Mouse (Mus musculus) heart, embryonic 13.5 days (tissue): Measurements from ENCODE around the gene Uggt2. TPM values are rescaled to one million over a fixed set of nuclear protein-coding genes. Genes with fewer than 3 reads are reported as not detected.
"Not testable (repeated sequence)": the region's sequence is repeated elsewhere in the genome, so short reads cannot be mapped to it uniquely, and the experiment has no call there.

Source experiments
- ATAC-seq: fragments of 200-750 bp; cut with Nextera tagmentation; 2 replicates; pipeline ENCODE4 v1.8.0; 2017; ENCODE audit warnings: moderate TSS enrichment; ENCODE audit not compliant: insufficient number of reproducible peaks, low FRiP score, low TSS enrichment; ENCODE audit errors: extremely low read depth
- H3K27ac ChIP-seq: fragments of 300-500 bp; sonication (generic); replicated peaks from 2 replicates; pipeline ENCODE4 v1.5.1; 2015; ENCODE audit warnings: moderate library complexity, mild to moderate bottlenecking, inconsistent platforms
- H3K27me3 ChIP-seq: fragments of 300-500 bp; sonication (generic); replicated peaks from 2 replicates; pipeline ENCODE4 v1.6.1; 2015; ENCODE audit warnings: mild to moderate bottlenecking, inconsistent platforms
- H3K36me3 ChIP-seq: fragments of 300-500 bp; sonication (generic); 2 replicates; pipeline ENCODE4 v1.6.1; 2015; ENCODE audit warnings: mild to moderate bottlenecking, inconsistent platforms
- H3K4me1 ChIP-seq: fragments of 300-500 bp; sonication (generic); 2 replicates; pipeline ENCODE4 v1.6.1; 2015; ENCODE audit warnings: inconsistent platforms
- H3K4me2 ChIP-seq: fragments of 300-500 bp; sonication (generic); 2 replicates; pipeline ENCODE4 v1.6.1; 2015; ENCODE audit warnings: inconsistent platforms, mild to moderate bottlenecking, moderate library complexity
- H3K4me3 ChIP-seq: fragments of 300-500 bp; sonication (generic); 2 replicates; pipeline ENCODE4 v1.5.1; 2015; ENCODE audit warnings: moderate library complexity, mild to moderate bottlenecking, inconsistent platforms
- H3K9ac ChIP-seq: fragments of 300-500 bp; sonication (generic); 2 replicates; pipeline ENCODE4 v1.6.1; 2015; ENCODE audit warnings: inconsistent platforms, mild to moderate bottlenecking, moderate library complexity
- H3K9me3 ChIP-seq: fragments of 300-500 bp; sonication (generic); 2 replicates; pipeline ENCODE4 v1.6.1; 2016; ENCODE audit warnings: inconsistent platforms
- WGBS: fragments of 180-500 bp; shearing (Covaris S2); methylation state at CpG from one replicate; pipeline ENCODE4 v1.1.7; 2015; ENCODE audit warnings: mixed read lengths; 5-methylcytosine and 5-hydroxymethylcytosine counted together
- polyA plus RNA-seq: library from polyadenylated mRNA; unstranded; fragments of >200 nt; fragmentation: Nextera tagmentation; extraction: Ambion mirVana; gene quantifications from 2 replicates; pipeline ENCODE4 v1.2.1, GENCODE M21; 2015

Uggt2 gene
- polyA plus RNA-seq, 1 experiment from 2014 or later = 7.2 TPM

DNA sequence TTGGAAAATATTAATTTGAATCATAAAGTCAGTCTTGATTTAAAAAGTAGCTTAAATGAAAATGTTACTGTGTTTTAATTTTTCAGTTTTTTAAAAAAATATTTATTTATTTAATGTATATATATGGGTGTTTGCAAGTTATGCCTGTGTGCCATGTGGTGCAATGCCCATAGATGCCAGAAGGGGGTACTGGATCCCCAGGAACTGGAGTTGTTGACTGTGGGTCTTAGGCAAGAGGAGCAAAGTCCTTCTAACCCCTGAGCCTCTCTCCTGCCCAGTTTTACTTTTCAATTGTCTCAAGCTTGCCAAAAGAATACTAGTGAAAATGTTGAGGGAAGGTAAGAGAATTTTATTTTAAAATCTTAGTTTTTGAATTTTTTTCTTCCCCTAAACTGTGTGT is 95.9 kb downstream of the Uggt2 start:
- H3K4me3 ChIP-seq = no peak overlapping the region

DNA sequence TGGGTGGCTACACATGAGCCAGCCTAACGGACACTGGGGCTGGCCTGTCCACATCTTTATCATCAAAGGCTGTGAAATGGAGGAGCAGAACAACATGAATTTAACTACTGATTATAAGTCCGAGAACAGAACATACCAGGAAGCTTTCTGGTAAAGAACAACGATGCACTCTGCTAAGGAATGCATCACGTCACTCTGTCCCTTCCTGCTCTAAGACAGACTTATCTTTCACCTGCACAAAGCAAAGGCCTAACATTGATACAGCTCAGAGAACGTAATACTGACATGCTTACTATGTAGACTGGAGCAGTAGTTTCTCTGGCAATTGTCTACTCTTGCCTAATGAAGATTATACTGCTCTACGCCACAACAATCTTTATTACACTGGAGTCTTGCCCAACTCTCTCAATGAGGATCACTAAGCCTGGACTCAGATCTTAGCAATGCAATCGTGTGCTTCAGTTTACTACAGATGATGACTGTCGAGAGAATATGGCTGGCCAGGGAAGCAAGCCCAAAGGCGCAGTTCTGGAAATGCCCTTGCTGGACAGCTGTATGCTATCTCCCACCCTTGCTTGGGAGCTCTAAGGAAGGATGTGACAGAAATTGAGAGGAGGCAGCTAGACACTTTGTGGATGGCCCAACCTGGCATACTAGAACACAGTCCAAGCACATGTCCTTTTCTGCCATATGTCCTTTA is 103.9 kb downstream of the Uggt2 start:
- Histone ChIP-seq H3K4me2 (no peak overlapping the region), H3K4me3 (no peak overlapping the region), H3K9me3 (no peaks in the 10 kb centered on the region), H3K9ac (no peak overlapping the region), H3K36me3 (peaks cover 67% of the 10 kb centered on the region), H3K27ac (no peak overlapping the region), H3K4me1 (no peaks in the 10 kb centered on the region), H3K27me3 (no peaks in the 10 kb centered on the region)
- ATAC-seq = no peak
- 70% methylated on average over 9 of the region's 9 CpGs for WGBS

More for the DNA sequence above, 95.9 kb downstream of the Uggt2 start:
- no peak overlapping the region for H3K27ac ChIP-seq
- no peak overlapping the region for H3K9ac ChIP-seq
- no peaks in the 10 kb centered on the region for H3K27me3 ChIP-seq
- peaks cover 29% of the 10 kb centered on the region for H3K36me3 ChIP-seq
- H3K4me1 ChIP-seq = peaks cover 9% of the 10 kb centered on the region
- H3K4me2 ChIP-seq = no peak overlapping the region
- ATAC-seq = no peak
- H3K9me3 ChIP-seq = no peaks in the 10 kb centered on the region

- H3K4me2 ChIP-seq = peak overlapping the region; percentile 45
- 45% methylated on average over 13 of the region's 13 CpGs for WGBS
These were observed 111.4 kb downstream of the Uggt2 start for GRCm38 (mm10) chr14:118987523-118988496.

GRCm38 (mm10) chr14:118986653-118987522 is 112.3 kb downstream of the Uggt2 start:
- Histone ChIP-seq H3K27ac (no peak overlapping the region), H3K4me1 (peaks cover 6% of the 10 kb centered on the region), H3K4me2 (no peak overlapping the region), H3K27me3 (no peaks in the 10 kb centered on the region), H3K9me3 (no peaks in the 10 kb centered on the region), H3K9ac (no peak overlapping the region), H3K36me3 (peaks cover 33% of the 10 kb centered on the region), H3K4me3 (no peak overlapping the region)
- WGBS = 35% methylated on average over 16 of the region's 16 CpGs
- no peak for ATAC-seq

More at GRCm38 (mm10) chr14:118987523-118988496, 111.4 kb downstream of the Uggt2 start:
- Histone ChIP-seq H3K4me1 (peaks cover 6% of the 10 kb centered on the region), H3K36me3 (peaks cover 41% of the 10 kb centered on the region), H3K27me3 (no peaks in the 10 kb centered on the region), H3K9me3 (no peaks in the 10 kb centered on the region), H3K9ac (no peak overlapping the region), H3K4me3 (no peak overlapping the region), H3K27ac (no peak overlapping the region)
- ATAC-seq = peak; percentile 61; the same call in 1 of the 2 replicates

- Histone ChIP-seq H3K27me3 (no peaks in the 10 kb centered on the region), H3K9ac (no peak overlapping the region), H3K4me3 (no peak overlapping the region), H3K36me3 (peaks cover 47% of the 10 kb centered on the region), H3K4me1 (peaks cover 6% of the 10 kb centered on the region), H3K27ac (no peak overlapping the region), H3K4me2 (no peak overlapping the region), H3K9me3 (no peaks in the 10 kb centered on the region)
- 84% methylated on average over 4 of the region's 4 CpGs for WGBS
- no peak for ATAC-seq
These were observed 115.1 kb downstream of the Uggt2 start for GRCm38 (mm10) chr14:118984161-118984560.

DNA sequence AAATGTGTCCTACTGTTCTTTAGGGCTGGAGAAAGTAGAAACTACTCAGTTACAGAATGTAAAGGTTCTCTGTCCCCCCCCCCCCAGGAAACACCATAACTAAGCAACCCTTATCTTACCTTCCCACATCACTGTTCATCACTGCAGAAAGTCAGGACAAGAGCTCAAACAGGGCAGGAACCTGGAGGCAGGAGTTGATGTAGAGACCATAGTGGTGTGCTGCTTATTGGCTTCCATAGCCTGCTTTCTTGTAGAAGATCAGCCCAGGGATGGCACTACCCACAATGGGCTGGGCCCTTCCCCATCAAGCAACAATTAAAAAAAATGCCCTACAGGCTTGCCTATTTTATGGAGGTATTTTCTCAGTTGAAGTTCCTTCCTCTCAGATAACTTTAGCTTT is 115.8 kb downstream of the Uggt2 start:
- Histone ChIP-seq H3K27me3 (no peaks in the 10 kb centered on the region), H3K36me3 (peaks cover 49% of the 10 kb centered on the region), H3K4me1 (peaks cover 3% of the 10 kb centered on the region), H3K27ac (peak overlapping the region; percentile 72; the same call in 1 of the 2 replicates), H3K9ac (no peak overlapping the region), H3K4me2 (no peak overlapping the region), H3K4me3 (no peak overlapping the region), H3K9me3 (no peaks in the 10 kb centered on the region)
- no peak for ATAC-seq

DNA sequence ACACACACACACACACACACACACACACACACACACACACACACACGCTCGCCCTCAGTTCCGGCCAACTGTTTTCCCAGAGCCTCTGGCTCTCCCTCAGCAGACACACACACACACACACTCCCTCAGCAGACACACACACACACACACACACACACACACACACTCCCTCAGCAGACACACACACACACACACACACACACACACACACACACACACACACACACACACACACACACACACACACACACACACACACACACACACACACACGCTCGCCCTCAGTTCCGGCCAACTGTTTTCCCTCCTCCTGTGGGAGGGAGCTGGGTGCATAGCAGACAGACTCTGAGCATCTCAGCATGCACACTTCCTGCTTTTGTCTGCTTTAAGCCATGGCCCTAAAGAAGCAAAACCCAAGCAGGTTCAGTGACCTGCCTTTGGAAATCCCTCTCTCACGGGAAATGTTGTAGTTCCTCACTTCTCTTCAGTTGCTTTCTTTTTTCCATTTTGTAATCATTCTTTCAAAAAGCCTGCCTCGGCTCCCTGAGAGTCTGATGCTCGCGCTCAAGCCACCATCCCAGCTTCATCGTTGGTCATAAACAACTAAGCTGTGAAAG is 116.7 kb downstream of the Uggt2 start:
- not testable (repeated sequence) for H3K4me1 ChIP-seq, H3K4me3 ChIP-seq, ATAC-seq, H3K9ac ChIP-seq, H3K9me3 ChIP-seq, H3K27me3 ChIP-seq, H3K4me2 ChIP-seq
- peaks cover 58% of the 10 kb centered on the region for H3K36me3 ChIP-seq
- 62% methylated on average over 5 of the region's 11 CpGs for WGBS
- H3K27ac ChIP-seq = peak overlapping the region; percentile 72

GRCm38 (mm10) chr14:118981711-118982428 is 117.4 kb downstream of the Uggt2 start:
- H3K9me3 ChIP-seq, ATAC-seq, H3K9ac ChIP-seq, H3K27me3 ChIP-seq, H3K4me2 ChIP-seq, H3K27ac ChIP-seq, H3K4me3 ChIP-seq, H3K4me1 ChIP-seq: not testable (repeated sequence)
- peaks cover 65% of the 10 kb centered on the region for H3K36me3 ChIP-seq
- 77% methylated on average over 6 of the region's 6 CpGs for WGBS

DNA sequence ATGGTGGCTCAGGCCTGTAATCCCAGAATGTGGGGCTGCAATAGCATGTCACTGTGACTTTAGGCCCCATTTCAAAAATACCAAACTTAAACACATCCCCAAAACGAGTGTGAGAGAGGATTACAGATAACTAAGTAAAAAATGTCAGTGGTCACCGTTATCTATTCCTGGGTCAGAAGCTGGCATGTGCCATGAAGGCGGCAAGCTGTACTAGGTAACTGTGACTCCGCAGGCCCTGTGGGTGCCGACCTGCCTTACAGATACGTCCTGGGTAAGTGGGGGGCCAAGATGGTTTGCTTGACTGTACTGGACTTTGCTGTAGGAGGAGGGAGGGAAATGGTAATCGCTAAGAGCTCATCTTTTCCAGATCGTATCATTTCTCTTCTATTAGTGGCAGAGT is 118.3 kb downstream of the Uggt2 start:
- 75% methylated on average over 8 of the region's 8 CpGs for WGBS

GRCm38 (mm10) chr14:118980358-118980757 is 118.9 kb downstream of the Uggt2 start:
- no peaks in the 10 kb centered on the region for H3K4me1 ChIP-seq
- H3K4me2 ChIP-seq = no peak overlapping the region
- H3K27ac ChIP-seq = no peak overlapping the region
- WGBS = 78% methylated on average over 5 of the region's 5 CpGs
- H3K27me3 ChIP-seq = no peaks in the 10 kb centered on the region
- no peaks in the 10 kb centered on the region for H3K9me3 ChIP-seq
- no peak for ATAC-seq
- H3K9ac ChIP-seq = no peak overlapping the region
- H3K4me3 ChIP-seq = no peak overlapping the region
- peaks cover 75% of the 10 kb centered on the region for H3K36me3 ChIP-seq

More for the DNA sequence above, 118.3 kb downstream of the Uggt2 start:
- no peak for ATAC-seq
- H3K4me3 ChIP-seq = no peak overlapping the region
- H3K9ac ChIP-seq = no peak overlapping the region
- H3K27me3 ChIP-seq = no peaks in the 10 kb centered on the region
- H3K27ac ChIP-seq = no peak overlapping the region
- no peak overlapping the region for H3K4me2 ChIP-seq
- H3K4me1 ChIP-seq = no peaks in the 10 kb centered on the region
- no peaks in the 10 kb centered on the region for H3K9me3 ChIP-seq
- H3K36me3 ChIP-seq = peaks cover 74% of the 10 kb centered on the region
